In the genomic region with DNA sequence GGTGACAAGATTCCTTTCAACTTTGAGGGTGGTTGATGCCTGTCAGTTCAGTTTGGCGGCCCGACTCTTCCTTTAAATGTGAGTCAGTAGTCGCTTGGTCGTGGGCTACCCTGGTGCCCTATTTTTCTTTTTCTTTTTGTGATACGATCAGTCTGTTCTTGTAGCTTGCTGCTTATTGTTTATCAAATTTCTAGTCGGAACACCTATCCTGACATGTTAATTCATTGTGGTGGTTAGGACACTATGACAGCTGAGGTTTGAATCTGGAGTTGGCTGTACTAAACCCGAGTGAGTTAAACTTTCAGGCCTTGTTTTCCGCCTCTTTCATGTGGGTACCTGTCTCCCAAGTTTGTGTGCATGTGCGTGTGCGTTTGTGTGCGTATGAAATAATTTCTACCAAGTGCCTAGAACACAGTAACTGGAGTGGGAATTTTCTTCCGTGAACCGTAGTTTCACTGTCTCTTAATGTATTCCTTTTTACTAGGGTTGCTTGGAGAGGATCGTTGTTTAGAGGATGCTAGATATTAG, we compare ENCODE assay signal across 8 mouse cellular contexts. TPM values are rescaled to one million over a fixed set of nuclear protein-coding genes. Genes with fewer than 3 reads are reported as not detected.
DNase-seq lines count a peak whose midpoint lies in the region; ATAC-seq lines count a peak whose summit lies in the region.

No protein-coding gene starts in this region.

- peak overlapping the region; percentile 92 for H3K4me3 ChIP-seq in neural tube, embryonic 11.5 days (ENCODE audit: low read depth, low read length)
- H3K4me3 ChIP-seq in embryonic facial prominence, embryonic 11.5 days (ENCODE audit: low read depth, low read length): peak overlapping the region; percentile 96
- peak overlapping the region; percentile 95 for H3K4me3 ChIP-seq in intestine, embryonic 15.5 days (replicated peaks)
- H3K4me3 ChIP-seq in neural tube, embryonic 15.5 days (replicated peaks): peak overlapping the region; percentile 99

- H3K4me1 ChIP-seq in neural tube, embryonic 11.5 days (ENCODE audit: control insufficient read depth, insufficient read depth, low read length): peaks cover 7% of the 10 kb centered on the region
- H3K4me1 ChIP-seq in embryonic facial prominence, embryonic 11.5 days (ENCODE audit: control insufficient read depth, insufficient read depth, low read length): no peaks in the 10 kb centered on the region
- peaks cover 9% of the 10 kb centered on the region; the same call in 1 of the 2 replicates for H3K4me1 ChIP-seq in intestine, embryonic 15.5 days (replicated peaks)
- peaks cover 34% of the 10 kb centered on the region for H3K4me1 ChIP-seq in neural tube, embryonic 15.5 days

- peaks cover 5% of the 10 kb centered on the region; the same call in 1 of the 2 replicates for H3K36me3 ChIP-seq in neural tube, embryonic 11.5 days (ENCODE audit: control insufficient read depth, insufficient read depth, low read length)
- H3K36me3 ChIP-seq in embryonic facial prominence, embryonic 11.5 days (replicated peaks; ENCODE audit: control insufficient read depth, insufficient read depth, low read depth, low read length): peaks cover 7% of the 10 kb centered on the region
- H3K36me3 ChIP-seq in intestine, embryonic 15.5 days: 0 out of 2 replicates have a peak, but pooled peaks cover 8% of the 10 kb centered on the region
- peaks cover 29% of the 10 kb centered on the region for H3K36me3 ChIP-seq in neural tube, embryonic 15.5 days

- H3K4me2 ChIP-seq in neural tube, embryonic 11.5 days (ENCODE audit: low read depth): peak overlapping the region; percentile 77
- H3K4me2 ChIP-seq in embryonic facial prominence, embryonic 11.5 days (ENCODE audit: low read depth, low read length): peak overlapping the region; percentile 71
- H3K4me2 ChIP-seq in intestine, embryonic 15.5 days (replicated peaks): peak overlapping the region; percentile 70
- peak overlapping the region; percentile 75 for H3K4me2 ChIP-seq in neural tube, embryonic 15.5 days

- 6% methylated on average over 14 of the region's 14 CpGs for WGBS in neural tube, embryonic 11.5 days
- WGBS in embryonic facial prominence, embryonic 11.5 days: 7% methylated on average over 14 of the region's 14 CpGs
- WGBS in intestine, embryonic 15.5 days: 3% methylated on average over 14 of the region's 14 CpGs
- WGBS in neural tube, embryonic 15.5 days: 5% methylated on average over 14 of the region's 14 CpGs

- H3K27ac ChIP-seq in neural tube, embryonic 11.5 days (ENCODE audit: low read depth, low read length): no peak overlapping the region
- peak overlapping the region; percentile 85 for H3K27ac ChIP-seq in embryonic facial prominence, embryonic 11.5 days (replicated peaks; ENCODE audit: low read depth, low read length)
- H3K27ac ChIP-seq in intestine, embryonic 15.5 days: peak overlapping the region; percentile 94
- peak overlapping the region; percentile 89 for H3K27ac ChIP-seq in neural tube, embryonic 15.5 days (replicated peaks)

- H3K9ac ChIP-seq in neural tube, embryonic 11.5 days (ENCODE audit: low read length): peak overlapping the region; percentile 90
- H3K9ac ChIP-seq in embryonic facial prominence, embryonic 11.5 days (replicated peaks; ENCODE audit: low read length): peak overlapping the region; percentile 95
- peak overlapping the region; percentile 96 for H3K9ac ChIP-seq in intestine, embryonic 15.5 days
- H3K9ac ChIP-seq in neural tube, embryonic 15.5 days (replicated peaks): peak overlapping the region; percentile 98

- no peaks in the 10 kb centered on the region for H3K27me3 ChIP-seq in neural tube, embryonic 11.5 days (ENCODE audit: control insufficient read depth, insufficient read depth, low read length)
- H3K27me3 ChIP-seq in embryonic facial prominence, embryonic 11.5 days (ENCODE audit: control insufficient read depth, insufficient read depth, low read length): no peaks in the 10 kb centered on the region
- no peaks in the 10 kb centered on the region for H3K27me3 ChIP-seq in intestine, embryonic 15.5 days (replicated peaks)
- no peaks in the 10 kb centered on the region for H3K27me3 ChIP-seq in neural tube, embryonic 15.5 days (replicated peaks)

- ATAC-seq in neural tube, embryonic 11.5 days (ENCODE audit: insufficient read depth, low FRiP score, low TSS enrichment): no peak
- ATAC-seq in embryonic facial prominence, embryonic 11.5 days (replicated peaks; ENCODE audit: insufficient number of reproducible peaks, low FRiP score, low TSS enrichment, low read depth): no peak
- ATAC-seq in intestine, embryonic 15.5 days: no peak
- ATAC-seq in neural tube, embryonic 15.5 days (ENCODE audit: low FRiP score): 0 out of 2 replicates have a peak, but pooled peaks have one; percentile 7

- H3K9me3 ChIP-seq in neural tube, embryonic 11.5 days (ENCODE audit: control insufficient read depth, low read length): no peaks in the 10 kb centered on the region
- H3K9me3 ChIP-seq in embryonic facial prominence, embryonic 11.5 days (replicated peaks; ENCODE audit: control insufficient read depth, low read length): no peaks in the 10 kb centered on the region
- H3K9me3 ChIP-seq in intestine, embryonic 15.5 days: no peaks in the 10 kb centered on the region
- H3K9me3 ChIP-seq in neural tube, embryonic 15.5 days (replicated peaks): no peaks in the 10 kb centered on the region

- DNase-seq in neural tube, embryonic 11.5 days (ENCODE audit: low spot score): no peak
- DNase-seq in neural tube, embryonic 10.5 days (ENCODE audit: extremely low spot score, low spot score): no peak
- no peak for DNase-seq in embryonic facial prominence, embryonic 11.5 days (ENCODE audit: low spot score)
- DNase-seq in right cerebral cortex, postnatal 14 days: no peak
- no peak for DNase-seq in right cerebral cortex, postnatal 36 days (ENCODE audit: low spot score in 2 of 2)
- DNase-seq in cerebellum, adult 11 months: no peak

RNA-seq across cellular contexts. Expression of a gene that starts 0.7 kb away (rescaled TPM):
- polyA plus RNA-seq in neural tube, embryonic 11.5 days (2014; fragmentation: Nextera tagmentation; extraction: Ambion mirVana): 243 and 245 TPM in 2 replicates
- polyA plus RNA-seq in embryonic facial prominence, embryonic 11.5 days (2014; fragmentation: Nextera tagmentation; extraction: Ambion mirVana): 230 and 238 TPM in 2 replicates
- 143 and 146 TPM in 2 replicates for polyA plus RNA-seq in intestine, embryonic 15.5 days (2015; fragmentation: Nextera tagmentation; extraction: Ambion mirVana)
- polyA plus RNA-seq in neural tube, embryonic 15.5 days (2015; fragmentation: Nextera tagmentation; extraction: Ambion mirVana): 127 and 140 TPM in 2 replicates

RNA-seq across cellular contexts. Expression of a gene that starts 13.3 kb away (rescaled TPM):
- 181 and 195 TPM in 2 replicates for polyA plus RNA-seq in neural tube, embryonic 11.5 days (2014; fragmentation: Nextera tagmentation; extraction: Ambion mirVana)
- 191 and 197 TPM in 2 replicates for polyA plus RNA-seq in embryonic facial prominence, embryonic 11.5 days (2014; fragmentation: Nextera tagmentation; extraction: Ambion mirVana)
- polyA plus RNA-seq in intestine, embryonic 15.5 days (2015; fragmentation: Nextera tagmentation; extraction: Ambion mirVana): 164 and 177 TPM in 2 replicates
- polyA plus RNA-seq in neural tube, embryonic 15.5 days (2015; fragmentation: Nextera tagmentation; extraction: Ambion mirVana): 218 and 235 TPM in 2 replicates

RNA-seq across cellular contexts. Expression of a gene that starts 16.3 kb away (rescaled TPM):
- polyA plus RNA-seq in neural tube, embryonic 11.5 days (2014; fragmentation: Nextera tagmentation; extraction: Ambion mirVana): 97.6 and 103 TPM in 2 replicates
- polyA plus RNA-seq in embryonic facial prominence, embryonic 11.5 days (2014; fragmentation: Nextera tagmentation; extraction: Ambion mirVana): 107 and 110 TPM in 2 replicates
- polyA plus RNA-seq in intestine, embryonic 15.5 days (2015; fragmentation: Nextera tagmentation; extraction: Ambion mirVana): 119 and 121 TPM in 2 replicates
- polyA plus RNA-seq in neural tube, embryonic 15.5 days (2015; fragmentation: Nextera tagmentation; extraction: Ambion mirVana): 124 and 127 TPM in 2 replicates

RNA-seq across cellular contexts. Expression of a gene that starts 16.7 kb away (rescaled TPM):
- 41.8 and 46.7 TPM in 2 replicates for polyA plus RNA-seq in neural tube, embryonic 11.5 days (2014; fragmentation: Nextera tagmentation; extraction: Ambion mirVana)
- polyA plus RNA-seq in embryonic facial prominence, embryonic 11.5 days (2014; fragmentation: Nextera tagmentation; extraction: Ambion mirVana): 44.8 and 51.2 TPM in 2 replicates
- 90.4 and 102 TPM in 2 replicates for polyA plus RNA-seq in intestine, embryonic 15.5 days (2015; fragmentation: Nextera tagmentation; extraction: Ambion mirVana)
- polyA plus RNA-seq in neural tube, embryonic 15.5 days (2015; fragmentation: Nextera tagmentation; extraction: Ambion mirVana): 28.2 and 46.3 TPM in 2 replicates

RNA-seq across cellular contexts. Expression of a gene that starts 17.0 kb away (rescaled TPM):
- polyA plus RNA-seq in neural tube, embryonic 11.5 days (2014; fragmentation: Nextera tagmentation; extraction: Ambion mirVana): 1.4 and 2.1 TPM in 2 replicates
- 1.1 and 1.8 TPM in 2 replicates for polyA plus RNA-seq in embryonic facial prominence, embryonic 11.5 days (2014; fragmentation: Nextera tagmentation; extraction: Ambion mirVana)
- 1.8 TPM in 2 replicates for polyA plus RNA-seq in intestine, embryonic 15.5 days (2015; fragmentation: Nextera tagmentation; extraction: Ambion mirVana)
- polyA plus RNA-seq in neural tube, embryonic 15.5 days (2015; fragmentation: Nextera tagmentation; extraction: Ambion mirVana): 1.5 and 2.2 TPM in 2 replicates
